Mouse (Mus musculus) hindbrain, postnatal 0 days (tissue): ENCODE measurements around the gene Tjap1. TPM values are rescaled to one million over a fixed set of nuclear protein-coding genes. Genes with fewer than 3 reads are reported as not detected.

Experiments used
- ATAC-seq: fragments of 200-750 bp; cut with Nextera tagmentation; 2 replicates; pipeline ENCODE4 v1.8.0; 2017; ENCODE audit warnings: mild to moderate bottlenecking, moderate TSS enrichment, moderate library complexity
- DNase-seq: peaks from one replicate; pipeline ENCODE4 v3.0.0-alpha.2; 2015; ENCODE audit warnings: low spot score
- H3K27ac ChIP-seq: fragments of 300-500 bp; sonication (generic); 2 replicates; pipeline ENCODE4 v1.5.1; 2014; ENCODE audit warnings: mild to moderate bottlenecking
- H3K27me3 ChIP-seq: fragments of 300-500 bp; sonication (generic); 2 replicates; pipeline ENCODE4 v1.6.1; 2014; ENCODE audit warnings: low read length, mixed read lengths; ENCODE audit not compliant: insufficient read depth
- H3K36me3 ChIP-seq: fragments of 300-500 bp; sonication (generic); 2 replicates; pipeline ENCODE4 v1.6.1; 2014; ENCODE audit warnings: low read length, mixed read lengths; ENCODE audit not compliant: insufficient read depth
- H3K4me1 ChIP-seq: fragments of 300-500 bp; sonication (generic); 2 replicates; pipeline ENCODE4 v1.6.1; 2014; ENCODE audit warnings: antibody characterized with exemption, low read length, mixed read lengths; ENCODE audit not compliant: insufficient read depth
- H3K4me2 ChIP-seq: fragments of 300-500 bp; sonication (generic); 2 replicates; pipeline ENCODE4 v1.6.1; 2014; ENCODE audit warnings: low read depth, mild to moderate bottlenecking, low read length, moderate library complexity, mixed read lengths
- H3K4me3 ChIP-seq: fragments of 300-500 bp; sonication (generic); 2 replicates; pipeline ENCODE4 v1.5.1; 2014; ENCODE audit warnings: low read length
- H3K9ac ChIP-seq: fragments of 300-500 bp; sonication (generic); replicated peaks from 2 replicates; pipeline ENCODE4 v1.6.1; 2014; ENCODE audit warnings: mild to moderate bottlenecking, low read length, moderate library complexity, mixed read lengths
- H3K9me3 ChIP-seq: fragments of 300-500 bp; sonication (generic); 2 replicates; pipeline ENCODE4 v1.6.1; 2016; ENCODE audit warnings: low read length, mixed read lengths
- CTCF ChIP-seq: IDR thresholded peaks from 2 replicates; pipeline ENCODE4 v1.5.1; 2016; ENCODE audit warnings: antibody characterized with exemption, control low read depth, low read depth
- WGBS: fragments of 180-500 bp; shearing (Covaris S2); extraction: QIAGEN DNeasy Blood & Tissue Kit; methylation state at CpG from one replicate; pipeline ENCODE4 v1.1.7; 2014; 5-methylcytosine and 5-hydroxymethylcytosine counted together
- microRNA counts: library from miRNA; unstranded; fragments of <30 nt; microRNA quantifications from one replicate; lab custom pipeline; 2015
- microRNA-seq, 2 experiments: library from miRNA; unstranded; fragments of <30 nt; microRNA quantifications; one replicate each; pipeline ENCODE4; 2016
- polyA plus RNA-seq: library from polyadenylated mRNA; unstranded; fragments of >200 nt; fragmentation: Nextera tagmentation; extraction: Ambion mirVana; gene quantifications from 2 replicates; pipeline ENCODE4 v1.2.1, GENCODE M21; 2015
- total RNA-seq: library from RNA; depleted of rRNA; stranded (reverse); fragments of >200 nt; gene quantifications from 2 replicates; pipeline ENCODE4 v1.2.3, GENCODE M21; 2014; rRNA removed

The Tjap1 gene
- total and polyA plus RNA-seq, 2 experiments from 2014 or later = 19.9 to 43.3 TPM

- no peak overlapping the region for H3K4me2 ChIP-seq
- no peak for TF ChIP-seq CTCF
- H3K27ac ChIP-seq = no peak overlapping the region
- WGBS = 89% methylated on average over 6 of the region's 6 CpGs
- DNase-seq (no peak), ATAC-seq (no peak)
- no peak overlapping the region for H3K9ac ChIP-seq
- H3K4me3 ChIP-seq = no peak overlapping the region
- H3K36me3 ChIP-seq = peaks cover 72% of the 10 kb centered on the region
- no peaks in the 10 kb centered on the region for H3K27me3 ChIP-seq
- H3K9me3 ChIP-seq = no peaks in the 10 kb centered on the region
- H3K4me1 ChIP-seq = no peaks in the 10 kb centered on the region
These were observed 45.7 kb downstream of the Tjap1 start for GRCm38 (mm10) chr17:46237079-46237478.

- no peak for TF ChIP-seq CTCF
- WGBS = 100% methylated on average over 1 of the region's 1 CpGs
- DNase-seq = no peak
These were observed 46.8 kb downstream of the Tjap1 start for GRCm38 (mm10) chr17:46236067-46236466.

GRCm38 (mm10) chr17:46227576-46227975 is 55.2 kb downstream of the Tjap1 start:
- no peak overlapping the region for H3K27ac ChIP-seq
- H3K27me3 ChIP-seq = no peaks in the 10 kb centered on the region
- H3K9ac ChIP-seq = no peak overlapping the region
- H3K9me3 ChIP-seq = no peaks in the 10 kb centered on the region
- ATAC-seq = no peak
- no peaks in the 10 kb centered on the region for H3K4me1 ChIP-seq
- WGBS = 89% methylated on average over 7 of the region's 7 CpGs
- H3K4me2 ChIP-seq = no peak overlapping the region
- peaks cover 89% of the 10 kb centered on the region for H3K36me3 ChIP-seq
- DNase-seq = no peak
- TF ChIP-seq CTCF = no peak
- no peak overlapping the region for H3K4me3 ChIP-seq

More at GRCm38 (mm10) chr17:46236067-46236466, 46.8 kb downstream of the Tjap1 start:
- Histone ChIP-seq H3K36me3 (peaks cover 69% of the 10 kb centered on the region), H3K9ac (no peak overlapping the region), H3K27ac (no peak overlapping the region), H3K4me2 (no peak overlapping the region), H3K27me3 (no peaks in the 10 kb centered on the region), H3K4me1 (no peaks in the 10 kb centered on the region), H3K9me3 (no peaks in the 10 kb centered on the region), H3K4me3 (no peak overlapping the region)
- no peak for ATAC-seq

GRCm38 (mm10) chr17:46221601-46222000 is 61.2 kb downstream of the Tjap1 start:
- Histone ChIP-seq H3K36me3 (peaks cover 89% of the 10 kb centered on the region), H3K27ac (no peak overlapping the region), H3K9ac (no peak overlapping the region), H3K27me3 (no peaks in the 10 kb centered on the region), H3K4me1 (no peaks in the 10 kb centered on the region), H3K4me2 (no peak overlapping the region), H3K4me3 (no peak overlapping the region), H3K9me3 (no peaks in the 10 kb centered on the region)
- DNase-seq = no peak
- 95% methylated on average over 3 of the region's 3 CpGs for WGBS
- TF ChIP-seq CTCF = no peak
- no peak for ATAC-seq

- WGBS = 92% methylated on average over 3 of the region's 3 CpGs
- TF ChIP-seq CTCF = no peak
- Histone ChIP-seq H3K9ac (no peak overlapping the region), H3K27ac (no peak overlapping the region), H3K4me2 (no peak overlapping the region), H3K27me3 (no peaks in the 10 kb centered on the region), H3K4me1 (no peaks in the 10 kb centered on the region), H3K4me3 (no peak overlapping the region), H3K36me3 (peaks cover 72% of the 10 kb centered on the region), H3K9me3 (no peaks in the 10 kb centered on the region)
- DNase-seq = no peak
- ATAC-seq = no peak
These were observed 72.3 kb downstream of the Tjap1 start for GRCm38 (mm10) chr17:46210550-46210949.

MicroRNAs within 50 kb of the gene (microRNA counts, 519-probe panel; counts per million panel counts)
- not detected for microRNA mmu-miR-693-3p (lab: Ali Mortazavi, UCI)
- not detected for microRNA mmu-miR-693-5p (lab: Ali Mortazavi, UCI)

Small RNA genes within 50 kb of the gene (microRNA-seq; reads per million reads assigned to microRNA genes)
- gene Mir693 = 0 reads per million in 2 experiments

Other genes starting within 250 kb of the Tjap1 start
- gene Mrps18a, start 172.0 kb downstream of the Tjap1 start, total RNA-seq = 62.8 and 67.1 TPM in 2 replicates
- 165 and 169 TPM in 2 replicates for gene Mrps18a, start 172.0 kb downstream of the Tjap1 start, polyA plus RNA-seq
- gene Rsph9, start 138.8 kb downstream of the Tjap1 start, total RNA-seq = 50.7 and 54.3 TPM in 2 replicates
- 74.7 and 80.0 TPM in 2 replicates for gene Rsph9, start 138.8 kb downstream of the Tjap1 start, polyA plus RNA-seq
- gene Mad2l1bp, start 129.5 kb downstream of the Tjap1 start, total RNA-seq = 10.2 and 16.2 TPM in 2 replicates
- gene Mad2l1bp, start 129.5 kb downstream of the Tjap1 start, polyA plus RNA-seq = 17.2 and 17.5 TPM in 2 replicates
- 68.0 and 94.8 TPM in 2 replicates for gene Gtpbp2, start 122.0 kb downstream of the Tjap1 start, total RNA-seq
- 25.8 and 27.9 TPM in 2 replicates for gene Gtpbp2, start 122.0 kb downstream of the Tjap1 start, polyA plus RNA-seq
- 9.7 and 10.5 TPM in 2 replicates for gene Polh, start 80.4 kb downstream of the Tjap1 start, total RNA-seq
- gene Polh, start 80.4 kb downstream of the Tjap1 start, polyA plus RNA-seq = 4.7 and 5.5 TPM in 2 replicates
- 54.5 and 56.9 TPM in 2 replicates for gene Xpo5, start 80.2 kb downstream of the Tjap1 start, total RNA-seq
- gene Xpo5, start 80.2 kb downstream of the Tjap1 start, polyA plus RNA-seq = 23.8 and 23.9 TPM in 2 replicates
- 45.9 and 61.1 TPM in 2 replicates for gene Polr1c, start 35.0 kb downstream of the Tjap1 start, total RNA-seq
- gene Polr1c, start 35.0 kb downstream of the Tjap1 start, polyA plus RNA-seq = 58.7 and 61.7 TPM in 2 replicates
- gene Yipf3, start 34.9 kb downstream of the Tjap1 start, total RNA-seq = 22.2 and 26.9 TPM in 2 replicates
- gene Yipf3, start 34.9 kb downstream of the Tjap1 start, polyA plus RNA-seq = 78.7 and 85.4 TPM in 2 replicates
- gene Lrrc73, start 29.5 kb downstream of the Tjap1 start, total RNA-seq = 48.2 and 54.5 TPM in 2 replicates
- 27.2 and 28.0 TPM in 2 replicates for gene Lrrc73, start 29.5 kb downstream of the Tjap1 start, polyA plus RNA-seq
- gene Dlk2, start 14.4 kb upstream of the Tjap1 start, total RNA-seq = 67.1 and 67.7 TPM in 2 replicates
- 20.2 and 23.9 TPM in 2 replicates for gene Dlk2, start 14.4 kb upstream of the Tjap1 start, polyA plus RNA-seq
- 12.8 and 16.4 TPM in 2 replicates for gene Abcc10, start 45.3 kb upstream of the Tjap1 start, total RNA-seq
- gene Abcc10, start 45.3 kb upstream of the Tjap1 start, polyA plus RNA-seq = 6.6 and 7.3 TPM in 2 replicates
- gene Zfp318, start 100.7 kb upstream of the Tjap1 start, total RNA-seq = 20.1 and 24.5 TPM in 2 replicates
- gene Zfp318, start 100.7 kb upstream of the Tjap1 start, polyA plus RNA-seq = 22.9 and 23.2 TPM in 2 replicates
- gene Crip3, start 145.9 kb upstream of the Tjap1 start, total RNA-seq = 1.4 and 4.0 TPM in 2 replicates
- 1.6 and 1.7 TPM in 2 replicates for gene Crip3, start 145.9 kb upstream of the Tjap1 start, polyA plus RNA-seq
- gene Slc22a7, start 155.4 kb upstream of the Tjap1 start, total RNA-seq = not detected in 2 replicates
- gene Slc22a7, start 155.4 kb upstream of the Tjap1 start, polyA plus RNA-seq = 0.13 TPM in 1 of 2 replicates, not detected in the other
- gene Ttbk1, start 204.6 kb upstream of the Tjap1 start, total RNA-seq = 46.5 and 53.4 TPM in 2 replicates
- gene Ttbk1, start 204.6 kb upstream of the Tjap1 start, polyA plus RNA-seq = 6.3 and 6.5 TPM in 2 replicates
- gene Dnph1, start 213.7 kb upstream of the Tjap1 start, total RNA-seq = 8.9 and 9.9 TPM in 2 replicates
- 19.2 and 23.4 TPM in 2 replicates for gene Dnph1, start 213.7 kb upstream of the Tjap1 start, polyA plus RNA-seq